Mouse (Mus musculus) midbrain, embryonic 16.5 days (tissue): Measurements from ENCODE around the gene Kcnh2. TPM values are rescaled to one million over a fixed set of nuclear protein-coding genes. Genes with fewer than 3 reads are reported as not detected.
A peak's percentile ranks its signal among the peaks of the same experiment; 100 is the strongest.

Source experiments
- ATAC-seq: fragments of 200-750 bp; cut with Nextera tagmentation; 2 replicates; pipeline ENCODE4 v1.8.0; 2017; ENCODE audit warnings: moderate TSS enrichment
- H3K27ac ChIP-seq: fragments of 300-500 bp; sonication (generic); 2 replicates; pipeline ENCODE4 v1.5.1; 2014; ENCODE audit warnings: mild to moderate bottlenecking, low read length, mixed read lengths
- H3K27me3 ChIP-seq: fragments of 300-500 bp; sonication (generic); 2 replicates; pipeline ENCODE4 v1.6.1; 2014; ENCODE audit warnings: low read depth, low read length, mixed read lengths; ENCODE audit not compliant: control insufficient read depth, insufficient read depth
- H3K36me3 ChIP-seq: fragments of 300-500 bp; sonication (generic); 2 replicates; pipeline ENCODE4 v1.6.1; 2014; ENCODE audit warnings: mild to moderate bottlenecking, low read length, moderate library complexity, mixed read lengths; ENCODE audit not compliant: control insufficient read depth, insufficient read depth
- H3K4me1 ChIP-seq: fragments of 300-500 bp; sonication (generic); 2 replicates; pipeline ENCODE4 v1.6.1; 2014; ENCODE audit warnings: mild to moderate bottlenecking, low read length, mixed read lengths; ENCODE audit not compliant: control insufficient read depth, insufficient read depth
- H3K4me2 ChIP-seq: fragments of 300-500 bp; sonication (generic); 2 replicates; pipeline ENCODE4 v1.6.1; 2014; ENCODE audit warnings: mild to moderate bottlenecking, low read length, mixed read lengths
- H3K4me3 ChIP-seq: fragments of 300-500 bp; sonication (generic); 2 replicates; pipeline ENCODE4 v1.5.1; 2014; ENCODE audit warnings: low read depth, mild to moderate bottlenecking, low read length, moderate library complexity, mixed read lengths
- H3K9ac ChIP-seq: fragments of 300-500 bp; sonication (generic); 2 replicates; pipeline ENCODE4 v1.6.1; 2014; ENCODE audit warnings: low read depth, low read length, mixed read lengths
- H3K9me3 ChIP-seq: fragments of 300-500 bp; sonication (generic); replicated peaks from 2 replicates; pipeline ENCODE4 v1.6.1; 2014; ENCODE audit warnings: mild to moderate bottlenecking, low read length, mixed read lengths; ENCODE audit not compliant: control insufficient read depth, poor library complexity, severe bottlenecking
- WGBS: fragments of 180-500 bp; shearing (Covaris S2); extraction: QIAGEN DNeasy Blood & Tissue Kit; methylation state at CpG from one replicate; pipeline ENCODE4 v1.1.7; 2014; 5-methylcytosine and 5-hydroxymethylcytosine counted together
- polyA plus RNA-seq: library from polyadenylated mRNA; unstranded; fragments of >200 nt; fragmentation: Nextera tagmentation; extraction: Ambion mirVana; gene quantifications from 2 replicates; pipeline ENCODE4 v1.2.1, GENCODE M21; 2015

Gene Kcnh2
- polyA plus RNA-seq, 1 experiment from 2014 or later = 11.7 TPM

GRCm38 (mm10) chr5:24321711-24322682 lies 29.4 kb downstream of the Kcnh2 start:
- Histone ChIP-seq H3K36me3 (peaks cover 17% of the 10 kb centered on the region), H3K9ac (peak overlapping the region; percentile 10; the same call in 1 of the 2 replicates), H3K27me3 (no peaks in the 10 kb centered on the region), H3K9me3 (no peaks in the 10 kb centered on the region), H3K27ac (no peak overlapping the region), H3K4me3 (no peak overlapping the region), H3K4me1 (peaks cover 3% of the 10 kb centered on the region; the same call in 1 of the 2 replicates), H3K4me2 (no peak overlapping the region)
- 10% methylated on average over 22 of the region's 22 CpGs for WGBS
- no peak for ATAC-seq

GRCm38 (mm10) chr5:24320894-24321293 lies 30.5 kb downstream of the Kcnh2 start:
- no peak for ATAC-seq
- WGBS = 44% methylated on average over 5 of the region's 5 CpGs
- Histone ChIP-seq H3K27ac (no peak overlapping the region), H3K9me3 (no peaks in the 10 kb centered on the region), H3K4me2 (no peak overlapping the region), H3K36me3 (peaks cover 14% of the 10 kb centered on the region), H3K9ac (no peak overlapping the region), H3K4me3 (no peak overlapping the region), H3K4me1 (peaks cover 3% of the 10 kb centered on the region; the same call in 1 of the 2 replicates), H3K27me3 (no peaks in the 10 kb centered on the region)

- Histone ChIP-seq H3K27me3 (no peaks in the 10 kb centered on the region), H3K27ac (no peak overlapping the region), H3K4me3 (no peak overlapping the region), H3K9ac (no peak overlapping the region), H3K4me1 (peaks cover 3% of the 10 kb centered on the region; the same call in 1 of the 2 replicates), H3K9me3 (no peaks in the 10 kb centered on the region), H3K36me3 (peaks cover 13% of the 10 kb centered on the region), H3K4me2 (no peak overlapping the region)
- no peak for ATAC-seq
- 40% methylated on average over 6 of the region's 6 CpGs for WGBS
These were observed 31.0 kb downstream of the Kcnh2 start for GRCm38 (mm10) chr5:24320467-24320813.

GRCm38 (mm10) chr5:24319776-24320466 lies 31.5 kb downstream of the Kcnh2 start:
- H3K4me3 ChIP-seq = no peak overlapping the region
- ATAC-seq = no peak
- 17% methylated on average over 13 of the region's 13 CpGs for WGBS
- no peaks in the 10 kb centered on the region for H3K27me3 ChIP-seq
- H3K9me3 ChIP-seq = no peaks in the 10 kb centered on the region
- no peak overlapping the region for H3K4me2 ChIP-seq
- peaks cover 3% of the 10 kb centered on the region; the same call in 1 of the 2 replicates for H3K4me1 ChIP-seq
- peaks cover 8% of the 10 kb centered on the region for H3K36me3 ChIP-seq
- no peak overlapping the region for H3K27ac ChIP-seq
- H3K9ac ChIP-seq = no peak overlapping the region

GRCm38 (mm10) chr5:24309223-24309622 lies 42.2 kb downstream of the Kcnh2 start:
- no peak for ATAC-seq
- Histone ChIP-seq H3K27ac (no peak overlapping the region), H3K4me3 (no peak overlapping the region), H3K4me1 (no peaks in the 10 kb centered on the region), H3K36me3 (no peaks in the 10 kb centered on the region), H3K9me3 (peaks cover 7% of the 10 kb centered on the region; the same call in 1 of the 2 replicates), H3K27me3 (no peaks in the 10 kb centered on the region), H3K9ac (no peak overlapping the region), H3K4me2 (no peak overlapping the region)
- WGBS = 96% methylated on average over 2 of the region's 2 CpGs

- Histone ChIP-seq H3K9ac (no peak overlapping the region), H3K27me3 (no peaks in the 10 kb centered on the region), H3K4me3 (no peak overlapping the region), H3K9me3 (peaks cover 5% of the 10 kb centered on the region; the same call in 1 of the 2 replicates), H3K4me2 (no peak overlapping the region), H3K27ac (no peak overlapping the region), H3K36me3 (no peaks in the 10 kb centered on the region), H3K4me1 (no peaks in the 10 kb centered on the region)
- ATAC-seq = no peak
- 77% methylated on average over 7 of the region's 7 CpGs for WGBS
These were observed 42.8 kb downstream of the Kcnh2 start for GRCm38 (mm10) chr5:24308621-24309020.

GRCm38 (mm10) chr5:24307118-24307777 lies 44.2 kb downstream of the Kcnh2 start:
- ATAC-seq = no peak
- 69% methylated on average over 5 of the region's 5 CpGs for WGBS

GRCm38 (mm10) chr5:24303199-24303598 lies 48.2 kb downstream of the Kcnh2 start:
- no peak for ATAC-seq
- no peaks in the 10 kb centered on the region for H3K9me3 ChIP-seq
- no peak overlapping the region for H3K27ac ChIP-seq
- H3K4me1 ChIP-seq = no peaks in the 10 kb centered on the region
- no peak overlapping the region for H3K4me2 ChIP-seq
- 50% methylated on average over 3 of the region's 3 CpGs for WGBS
- H3K4me3 ChIP-seq = no peak overlapping the region
- no peaks in the 10 kb centered on the region for H3K27me3 ChIP-seq
- H3K9ac ChIP-seq = no peak overlapping the region
- H3K36me3 ChIP-seq = no peaks in the 10 kb centered on the region

More at GRCm38 (mm10) chr5:24307118-24307777, 44.2 kb downstream of the Kcnh2 start:
- H3K4me2 ChIP-seq = no peak overlapping the region
- no peak overlapping the region for H3K4me3 ChIP-seq
- H3K36me3 ChIP-seq = no peaks in the 10 kb centered on the region
- H3K9ac ChIP-seq = no peak overlapping the region
- H3K27me3 ChIP-seq = no peaks in the 10 kb centered on the region
- H3K4me1 ChIP-seq = no peaks in the 10 kb centered on the region
- H3K9me3 ChIP-seq = no peaks in the 10 kb centered on the region
- no peak overlapping the region for H3K27ac ChIP-seq
